Mouse (Mus musculus): Measurements from ENCODE around the gene Lmx1b. TPM values are rescaled to one million over a fixed set of nuclear protein-coding genes. Genes with fewer than 3 reads are reported as not detected.

Gene Lmx1b
- polyA plus RNA-seq, 1 experiment, result 3.7 TPM

DNA sequence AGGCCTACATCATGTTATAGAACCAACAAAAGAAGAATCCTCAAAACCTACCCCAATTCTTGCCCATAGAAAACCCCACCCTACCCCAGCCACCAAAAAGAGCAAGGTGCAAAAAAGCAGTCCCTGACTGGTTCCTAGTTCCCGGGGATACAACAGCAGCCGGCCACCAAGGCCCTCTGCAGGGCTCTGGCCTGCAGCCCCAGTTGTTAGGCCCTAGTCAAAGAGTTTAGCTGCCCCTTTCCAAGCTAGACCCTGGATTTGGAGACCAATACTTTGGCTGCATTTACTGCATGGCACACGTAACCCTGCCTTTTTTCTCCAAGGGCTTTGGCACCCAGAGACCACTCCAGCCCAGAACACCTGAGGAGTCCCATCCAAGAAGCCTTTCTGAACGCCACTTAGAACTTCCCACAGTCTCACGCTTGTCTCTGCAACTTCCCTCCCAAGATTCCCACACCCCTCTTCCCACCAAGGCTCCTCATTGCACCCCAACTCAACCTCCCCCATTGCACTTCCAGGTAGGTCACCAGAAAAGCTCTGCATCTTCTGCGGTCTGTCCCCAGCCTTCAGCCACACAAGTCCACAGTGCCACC is 2.1 kb downstream of the Lmx1b start:
- Histone ChIP-seq H3K36me3 (ENCODE audit: control insufficient read depth, insufficient read depth, low read length) (no peaks in the 10 kb centered on the region), H3K4me1 (ENCODE audit: control insufficient read depth, insufficient read depth, low read length) (no peaks in the 10 kb centered on the region), H3K27me3 (replicated peaks; ENCODE audit: control insufficient read depth, insufficient read depth, low read length) (peaks cover 16% of the 10 kb centered on the region), H3K4me3 (ENCODE audit: insufficient read depth, low read depth, low read length) (no peak overlapping the region), H3K27ac (ENCODE audit: insufficient read depth, low read depth, low read length) (no peak overlapping the region)
- TF ChIP-seq POLR2A (IDR thresholded peaks at IDR 0.05; ENCODE audit: low read depth, low read length) (no peak), CTCF (conservative IDR thresholded peaks at IDR 0.05; ENCODE audit: insufficient read depth, insufficient read length, low read depth, low read length) (no peak)
- WGBS, result 91% methylated on average over 6 of the region's 6 CpGs
- DNase-seq, result no peak

DNA sequence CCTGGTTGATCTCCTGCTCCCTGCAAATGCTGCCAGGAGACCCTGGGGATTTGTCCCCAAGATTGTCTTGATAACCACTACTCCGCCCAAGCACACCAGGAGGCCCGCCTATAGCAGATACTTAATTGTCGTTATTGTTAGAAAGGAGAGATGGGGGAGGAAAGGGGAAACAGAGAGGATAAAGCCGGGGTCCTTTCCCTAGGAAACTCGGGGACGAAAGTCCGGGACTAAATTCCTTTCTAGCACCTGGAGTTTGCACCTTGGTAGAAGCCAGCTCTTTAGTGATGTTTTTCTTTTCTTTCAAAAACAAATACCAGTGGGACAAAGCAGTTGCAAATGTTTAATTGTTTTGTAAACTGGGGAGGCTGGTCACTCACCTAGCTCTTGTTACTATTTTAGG is 3.0 kb downstream of the Lmx1b start:
- no peak for DNase-seq
- Histone ChIP-seq H3K36me3 (ENCODE audit: control insufficient read depth, insufficient read depth, low read length) (no peaks in the 10 kb centered on the region), H3K4me3 (ENCODE audit: insufficient read depth, low read depth, low read length) (no peak overlapping the region), H3K4me1 (ENCODE audit: control insufficient read depth, insufficient read depth, low read length) (no peaks in the 10 kb centered on the region), H3K27ac (ENCODE audit: insufficient read depth, low read depth, low read length) (no peak overlapping the region), H3K27me3 (replicated peaks; ENCODE audit: control insufficient read depth, insufficient read depth, low read length) (peaks cover 14% of the 10 kb centered on the region)
- TF ChIP-seq CTCF (conservative IDR thresholded peaks at IDR 0.05; ENCODE audit: insufficient read depth, insufficient read length, low read depth, low read length) (no peak), POLR2A (IDR thresholded peaks at IDR 0.05; ENCODE audit: low read depth, low read length) (no peak)
- WGBS, result 48% methylated on average over 7 of the region's 7 CpGs

DNA sequence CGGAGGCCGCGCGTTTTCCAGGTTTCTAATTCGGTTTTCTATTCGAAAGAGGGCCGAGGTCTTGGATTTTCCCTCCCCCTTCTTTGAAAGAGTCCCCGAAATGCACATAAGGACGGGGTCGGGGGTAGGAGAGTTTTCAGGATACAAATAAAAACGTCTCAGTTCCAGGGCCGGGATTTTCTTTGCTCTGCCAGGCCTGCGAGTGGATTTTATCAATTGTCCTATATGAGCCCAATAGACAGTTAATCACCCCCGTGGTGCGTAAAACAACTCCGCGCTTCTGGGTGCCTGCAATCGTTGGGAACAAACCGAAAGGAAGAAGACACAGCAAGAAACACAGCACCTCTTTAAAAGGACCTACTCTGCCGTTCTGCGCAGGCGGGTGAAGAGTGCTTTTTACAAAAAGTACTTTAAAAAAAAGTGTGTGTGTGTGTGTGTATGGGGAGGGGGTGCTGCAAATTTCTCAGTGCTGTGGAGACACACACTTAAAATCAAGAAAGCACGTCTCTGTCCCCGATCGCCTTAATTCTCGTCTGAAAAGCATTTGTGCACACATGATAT is 3.6 kb downstream of the Lmx1b start:
- Histone ChIP-seq H3K4me3 (ENCODE audit: insufficient read depth, low read depth, low read length) (no peak overlapping the region), H3K27ac (ENCODE audit: insufficient read depth, low read depth, low read length) (no peak overlapping the region), H3K36me3 (ENCODE audit: control insufficient read depth, insufficient read depth, low read length) (no peaks in the 10 kb centered on the region), H3K27me3 (replicated peaks; ENCODE audit: control insufficient read depth, insufficient read depth, low read length) (peaks cover 14% of the 10 kb centered on the region), H3K4me1 (ENCODE audit: control insufficient read depth, insufficient read depth, low read length) (no peaks in the 10 kb centered on the region)
- 19% methylated on average over 26 of the region's 26 CpGs for WGBS
- TF ChIP-seq POLR2A (IDR thresholded peaks at IDR 0.05; ENCODE audit: low read depth, low read length), result no peak
- TF ChIP-seq CTCF (conservative IDR thresholded peaks at IDR 0.05; ENCODE audit: insufficient read depth, insufficient read length, low read depth, low read length), result no peak
- DNase-seq, result no peak

DNA sequence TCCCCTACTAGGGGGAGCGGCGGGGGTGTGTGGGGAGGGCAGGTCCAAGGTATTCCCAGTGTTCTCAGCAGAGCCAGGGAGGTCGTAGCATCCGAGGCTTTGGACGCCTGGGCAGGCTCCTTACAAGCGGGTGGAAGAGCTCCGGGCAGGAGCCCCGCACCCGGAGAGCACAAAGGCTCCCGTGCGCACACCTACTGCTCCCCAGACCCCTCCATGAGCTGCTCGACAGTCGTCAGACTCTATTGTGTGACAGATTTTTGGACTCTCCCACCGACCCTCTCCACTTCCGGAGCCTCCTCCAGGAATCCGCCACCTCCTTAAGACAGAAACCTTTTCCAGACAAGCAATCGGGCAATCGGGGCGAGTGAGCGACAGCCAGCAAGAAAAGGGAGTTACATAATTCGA is 4.2 kb downstream of the Lmx1b start:
- Histone ChIP-seq H3K4me3 (ENCODE audit: insufficient read depth, low read depth, low read length) (no peak overlapping the region), H3K27ac (ENCODE audit: insufficient read depth, low read depth, low read length) (no peak overlapping the region), H3K36me3 (ENCODE audit: control insufficient read depth, insufficient read depth, low read length) (no peaks in the 10 kb centered on the region), H3K27me3 (replicated peaks; ENCODE audit: control insufficient read depth, insufficient read depth, low read length) (peaks cover 12% of the 10 kb centered on the region), H3K4me1 (ENCODE audit: control insufficient read depth, insufficient read depth, low read length) (no peaks in the 10 kb centered on the region)
- TF ChIP-seq POLR2A (IDR thresholded peaks at IDR 0.05; ENCODE audit: low read depth, low read length), result no peak
- TF ChIP-seq CTCF (conservative IDR thresholded peaks at IDR 0.05; ENCODE audit: insufficient read depth, insufficient read length, low read depth, low read length), result no peak
- 8% methylated on average over 21 of the region's 21 CpGs for WGBS
- DNase-seq, result no peak

DNA sequence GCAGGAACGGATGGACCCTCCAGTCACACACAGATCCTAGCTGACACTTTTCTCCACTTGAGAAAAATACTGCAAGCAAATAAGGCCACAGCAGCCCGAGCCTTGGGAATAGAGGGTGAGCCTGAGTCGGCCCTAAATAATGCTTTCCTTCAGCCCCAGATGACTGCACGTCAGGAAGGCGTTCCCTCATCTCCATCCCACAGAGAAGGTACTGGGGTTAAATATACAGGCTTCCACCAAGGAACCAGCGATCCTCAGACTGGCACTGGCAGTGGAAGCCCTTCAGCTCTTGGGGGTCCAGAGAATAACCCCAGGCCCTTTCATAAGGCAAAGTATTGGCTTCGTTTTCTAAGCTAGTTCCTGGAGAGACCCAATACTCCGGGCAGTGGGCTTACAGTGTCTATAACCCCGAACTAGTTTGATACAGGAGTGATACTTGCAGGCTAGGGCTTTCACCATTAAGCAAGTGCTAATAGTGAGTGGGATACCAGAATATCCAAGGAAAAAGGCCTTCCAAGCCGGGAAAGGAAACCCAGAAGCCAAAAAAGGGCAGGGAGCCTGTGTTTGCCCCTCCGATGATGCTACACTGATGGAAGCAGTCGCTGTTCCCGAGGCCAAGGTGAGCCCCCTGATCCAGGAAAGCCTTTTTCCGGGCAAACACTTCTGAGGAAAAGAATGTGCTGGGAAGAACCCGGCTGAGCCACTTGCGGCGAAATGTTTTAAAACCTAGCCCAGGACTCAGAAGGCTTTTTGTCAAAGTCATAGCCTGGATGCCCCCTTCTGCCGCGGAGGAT is 4.8 kb downstream of the Lmx1b start:
- H3K36me3 ChIP-seq (ENCODE audit: control insufficient read depth, insufficient read depth, low read length), result no peaks in the 10 kb centered on the region
- DNase-seq, result no peak
- WGBS, result 29% methylated on average over 19 of the region's 19 CpGs
- TF ChIP-seq CTCF (conservative IDR thresholded peaks at IDR 0.05; ENCODE audit: insufficient read depth, insufficient read length, low read depth, low read length) (no peak), POLR2A (IDR thresholded peaks at IDR 0.05; ENCODE audit: low read depth, low read length) (no peak)
- peaks cover 7% of the 10 kb centered on the region; the same call in 1 of the 2 replicates for H3K27me3 ChIP-seq (replicated peaks; ENCODE audit: control insufficient read depth, insufficient read depth, low read length)
- H3K4me3 ChIP-seq (ENCODE audit: insufficient read depth, low read depth, low read length), result no peak overlapping the region
- no peak overlapping the region for H3K27ac ChIP-seq (ENCODE audit: insufficient read depth, low read depth, low read length)
- no peaks in the 10 kb centered on the region for H3K4me1 ChIP-seq (ENCODE audit: control insufficient read depth, insufficient read depth, low read length)

DNA sequence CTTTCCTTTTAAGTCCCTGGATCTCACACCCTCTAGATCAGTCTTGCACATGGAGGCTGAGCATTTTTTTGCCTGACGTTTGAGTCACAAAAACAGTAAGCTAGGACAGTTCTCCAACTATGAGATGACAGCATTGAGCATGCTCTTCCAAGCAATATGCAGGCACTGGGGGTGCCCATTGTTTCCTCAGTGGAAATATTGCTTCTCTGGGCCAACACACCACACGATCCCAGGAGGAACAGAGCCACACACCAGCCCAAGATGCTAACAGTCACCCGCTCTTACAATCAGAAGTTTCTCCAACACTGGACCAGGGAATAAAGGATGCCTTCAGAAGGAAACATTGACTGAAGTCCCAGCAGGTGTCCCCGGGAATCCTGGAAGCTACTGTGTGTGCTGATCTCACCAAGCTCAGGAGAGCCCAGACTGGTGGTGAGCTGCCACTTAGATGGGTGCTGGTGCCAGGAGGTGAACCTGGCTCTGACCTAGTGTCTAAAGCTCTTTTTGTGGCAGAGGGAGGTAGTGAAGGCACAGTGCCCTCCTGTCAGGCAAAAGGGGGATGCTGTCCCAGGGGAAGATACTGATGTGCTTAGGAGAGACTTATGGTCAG is 5.7 kb downstream of the Lmx1b start:
- WGBS, result 53% methylated on average over 4 of the region's 4 CpGs
- H3K4me1 ChIP-seq (ENCODE audit: control insufficient read depth, insufficient read depth, low read length), result no peaks in the 10 kb centered on the region

DNA sequence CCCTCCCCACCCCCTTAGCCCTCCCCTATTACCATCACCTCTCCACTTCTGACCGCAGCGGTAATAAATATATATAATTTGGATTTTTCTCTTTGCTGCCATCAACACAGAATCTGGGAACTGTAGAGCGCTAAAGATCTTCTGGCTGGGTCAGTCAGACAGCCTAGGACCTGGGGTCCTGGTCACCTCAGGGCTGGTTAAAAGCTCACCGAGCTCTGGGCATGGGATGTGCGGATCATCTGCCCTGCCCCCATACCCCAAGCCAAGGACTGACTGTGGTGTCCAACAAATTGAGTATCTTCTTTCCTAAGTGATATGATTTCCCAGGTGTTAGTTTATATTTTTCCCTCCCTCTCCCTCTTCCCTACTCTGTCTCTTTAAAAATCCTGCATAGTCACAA is 6.4 kb downstream of the Lmx1b start:
- Histone ChIP-seq H3K4me3 (ENCODE audit: insufficient read depth, low read depth, low read length) (no peak overlapping the region), H3K27ac (ENCODE audit: insufficient read depth, low read depth, low read length) (no peak overlapping the region), H3K4me1 (ENCODE audit: control insufficient read depth, insufficient read depth, low read length) (no peaks in the 10 kb centered on the region), H3K36me3 (ENCODE audit: control insufficient read depth, insufficient read depth, low read length) (no peaks in the 10 kb centered on the region), H3K27me3 (replicated peaks; ENCODE audit: control insufficient read depth, insufficient read depth, low read length) (peaks cover 2% of the 10 kb centered on the region; the same call in 1 of the 2 replicates)
- 53% methylated on average over 5 of the region's 5 CpGs for WGBS
- no peak for TF ChIP-seq POLR2A (IDR thresholded peaks at IDR 0.05; ENCODE audit: low read depth, low read length)
- no peak for TF ChIP-seq CTCF (conservative IDR thresholded peaks at IDR 0.05; ENCODE audit: insufficient read depth, insufficient read length, low read depth, low read length)
- DNase-seq, result no peak

More for the DNA sequence above, 5.7 kb downstream of the Lmx1b start:
- TF ChIP-seq CTCF (conservative IDR thresholded peaks at IDR 0.05; ENCODE audit: insufficient read depth, insufficient read length, low read depth, low read length) (no peak), POLR2A (IDR thresholded peaks at IDR 0.05; ENCODE audit: low read depth, low read length) (no peak)
- Histone ChIP-seq H3K4me3 (ENCODE audit: insufficient read depth, low read depth, low read length) (no peak overlapping the region), H3K27ac (ENCODE audit: insufficient read depth, low read depth, low read length) (no peak overlapping the region), H3K36me3 (ENCODE audit: control insufficient read depth, insufficient read depth, low read length) (no peaks in the 10 kb centered on the region), H3K27me3 (replicated peaks; ENCODE audit: control insufficient read depth, insufficient read depth, low read length) (peaks cover 5% of the 10 kb centered on the region; the same call in 1 of the 2 replicates)
- DNase-seq, result no peak
